Mouse (Mus musculus): ENCODE measurements at regions not wholly inside any gene's neighbourhood (a gene's known extent, or its start where the extent isn't known, plus 50 kb on each side); places are given as distances from the start of the nearest gene placed in this dataset.

- no peak overlapping the region for H3K27ac ChIP-seq
- H3K9me3 ChIP-seq (replicated peaks) = no peaks in the 10 kb centered on the region
- no peak overlapping the region for H3K4me3 ChIP-seq
- no peak for DNase-seq (ENCODE audit: low spot score)
- H3K27me3 ChIP-seq (ENCODE audit: low read depth, poor library complexity, severe bottlenecking) = no peaks in the 10 kb centered on the region
- no peaks in the 10 kb centered on the region for H3K36me3 ChIP-seq
- no peaks in the 10 kb centered on the region for H3K4me1 ChIP-seq
- 63% methylated on average over 5 of the region's 5 CpGs for WGBS
Observed at GRCm38 (mm10) chr1:55963867-55964266, 558.1 kb downstream of the Plcl1 start.

- Histone ChIP-seq H3K36me3 (no peaks in the 10 kb centered on the region), H3K4me3 (no peak overlapping the region), H3K27me3 (ENCODE audit: low read depth, poor library complexity, severe bottlenecking) (no peaks in the 10 kb centered on the region), H3K9me3 (replicated peaks) (no peaks in the 10 kb centered on the region), H3K4me1 (no peaks in the 10 kb centered on the region), H3K27ac (no peak overlapping the region)
- no peak for DNase-seq (ENCODE audit: low spot score)
- 96% methylated on average over 2 of the region's 2 CpGs for WGBS
Observed at GRCm38 (mm10) chr1:55966273-55966672, 560.6 kb downstream of the Plcl1 start.

- 92% methylated on average over 7 of the region's 7 CpGs for WGBS
- Histone ChIP-seq H3K27ac (no peak overlapping the region), H3K9me3 (replicated peaks) (no peaks in the 10 kb centered on the region), H3K4me3 (no peak overlapping the region), H3K4me1 (no peaks in the 10 kb centered on the region), H3K36me3 (no peaks in the 10 kb centered on the region), H3K27me3 (ENCODE audit: low read depth, poor library complexity, severe bottlenecking) (no peaks in the 10 kb centered on the region)
- DNase-seq (ENCODE audit: low spot score) = no peak
Observed at GRCm38 (mm10) chr1:55967869-55968268, 562.1 kb downstream of the Plcl1 start.

- Histone ChIP-seq H3K36me3 (no peaks in the 10 kb centered on the region), H3K4me3 (no peak overlapping the region), H3K27me3 (ENCODE audit: low read depth, poor library complexity, severe bottlenecking) (no peaks in the 10 kb centered on the region), H3K27ac (no peak overlapping the region), H3K4me1 (no peaks in the 10 kb centered on the region), H3K9me3 (replicated peaks) (no peaks in the 10 kb centered on the region)
- no peak for DNase-seq (ENCODE audit: low spot score)
- WGBS = 93% methylated on average over 3 of the region's 3 CpGs
Observed at GRCm38 (mm10) chr1:55977796-55978195, 572.1 kb downstream of the Plcl1 start.

GRCm38 (mm10) chr1:55983522-55984066 is 577.9 kb downstream of the Plcl1 start:
- 75% methylated on average over 5 of the region's 5 CpGs for WGBS
- no peaks in the 10 kb centered on the region for H3K27me3 ChIP-seq (ENCODE audit: low read depth, poor library complexity, severe bottlenecking)
- H3K36me3 ChIP-seq = no peaks in the 10 kb centered on the region
- H3K9me3 ChIP-seq (replicated peaks) = no peaks in the 10 kb centered on the region
- no peak overlapping the region for H3K27ac ChIP-seq
- H3K4me1 ChIP-seq = no peaks in the 10 kb centered on the region
- no peak for DNase-seq (ENCODE audit: low spot score)
- H3K4me3 ChIP-seq = no peak overlapping the region

- no peak overlapping the region for H3K4me3 ChIP-seq
- no peaks in the 10 kb centered on the region for H3K9me3 ChIP-seq (replicated peaks)
- no peaks in the 10 kb centered on the region for H3K27me3 ChIP-seq (ENCODE audit: low read depth, poor library complexity, severe bottlenecking)
- 71% methylated on average over 6 of the region's 6 CpGs for WGBS
- DNase-seq (ENCODE audit: low spot score) = no peak
- no peaks in the 10 kb centered on the region for H3K4me1 ChIP-seq
- H3K27ac ChIP-seq = no peak overlapping the region
- H3K36me3 ChIP-seq = no peaks in the 10 kb centered on the region
Observed at GRCm38 (mm10) chr1:55997074-55997473, 591.4 kb downstream of the Plcl1 start.
